Mouse (Mus musculus) embryonic facial prominence, embryonic 10.5 days (tissue): ENCODE results near the gene Dok1. TPM values are rescaled to one million over a fixed set of nuclear protein-coding genes. Genes with fewer than 3 reads are reported as not detected.

ENCODE experiments used
- DNase-seq: peaks from one replicate; pipeline ENCODE4 v3.0.0-alpha.2; 2017; ENCODE audit warnings: low spot score
- H3K27ac ChIP-seq: fragments of 300-500 bp; sonication (generic); replicated peaks from 2 replicates; pipeline ENCODE4 v1.5.1; 2016; ENCODE audit warnings: mild to moderate bottlenecking
- H3K27me3 ChIP-seq: fragments of 300-500 bp; sonication (generic); replicated peaks from 2 replicates; pipeline ENCODE4 v1.6.1; 2016; ENCODE audit warnings: low read depth, mild to moderate bottlenecking; ENCODE audit not compliant: poor library complexity, severe bottlenecking
- H3K36me3 ChIP-seq: fragments of 300-500 bp; sonication (generic); replicated peaks from 2 replicates; pipeline ENCODE4 v1.6.1; 2016; ENCODE audit warnings: mild to moderate bottlenecking, moderate library complexity
- H3K4me1 ChIP-seq: fragments of 300-500 bp; sonication (generic); 2 replicates; pipeline ENCODE4 v1.6.1; 2016
- H3K4me3 ChIP-seq: fragments of 300-500 bp; sonication (generic); 2 replicates; pipeline ENCODE4 v1.5.1; 2016; ENCODE audit warnings: mild to moderate bottlenecking, moderate library complexity
- H3K9me3 ChIP-seq: fragments of 300-500 bp; sonication (generic); 2 replicates; pipeline ENCODE4 v1.6.1; 2016; ENCODE audit warnings: mild to moderate bottlenecking
- WGBS: fragments of 180-500 bp; shearing (Covaris S2); methylation state at CpG from one replicate; pipeline ENCODE4 v1.1.7; 2016; 5-methylcytosine and 5-hydroxymethylcytosine counted together
- polyA plus RNA-seq: library from polyadenylated mRNA; unstranded; fragments of >200 nt; fragmentation: Nextera tagmentation; extraction: Ambion mirVana; gene quantifications from 2 replicates; pipeline ENCODE4 v1.2.1, GENCODE M21; 2016

Dok1 gene
- polyA plus RNA-seq, 1 experiment from 2014 or later, result 12.2 TPM

DNA sequence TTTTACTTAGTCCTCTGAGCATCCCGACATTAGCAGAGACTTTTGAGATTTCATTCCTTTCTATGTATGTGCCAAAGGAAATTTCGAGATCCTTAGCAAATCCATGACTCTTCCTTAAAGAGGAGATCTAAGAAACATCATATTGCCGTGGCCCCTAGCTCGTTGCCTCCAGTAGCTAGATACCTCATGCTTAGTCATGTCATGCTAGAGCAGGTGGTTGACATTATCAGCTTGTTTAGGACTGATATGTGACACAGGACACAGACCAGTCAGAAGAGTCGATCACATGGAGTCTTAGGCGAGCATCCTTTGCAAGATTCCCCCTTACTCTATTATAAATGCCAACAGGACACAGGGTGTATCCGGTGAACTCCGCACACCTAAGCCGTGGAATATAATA is 10.3 kb downstream of the Dok1 start:
- Histone ChIP-seq H3K9me3 (0 out of 2 replicates have a peak, but pooled peaks cover 2% of the 10 kb centered on the region), H3K4me1 (peaks cover 8% of the 10 kb centered on the region), H3K27ac (no peak overlapping the region), H3K36me3 (no peaks in the 10 kb centered on the region), H3K4me3 (no peak overlapping the region), H3K27me3 (peaks cover 23% of the 10 kb centered on the region)
- DNase-seq, result no peak
- WGBS, result 89% methylated on average over 9 of the region's 9 CpGs

DNA sequence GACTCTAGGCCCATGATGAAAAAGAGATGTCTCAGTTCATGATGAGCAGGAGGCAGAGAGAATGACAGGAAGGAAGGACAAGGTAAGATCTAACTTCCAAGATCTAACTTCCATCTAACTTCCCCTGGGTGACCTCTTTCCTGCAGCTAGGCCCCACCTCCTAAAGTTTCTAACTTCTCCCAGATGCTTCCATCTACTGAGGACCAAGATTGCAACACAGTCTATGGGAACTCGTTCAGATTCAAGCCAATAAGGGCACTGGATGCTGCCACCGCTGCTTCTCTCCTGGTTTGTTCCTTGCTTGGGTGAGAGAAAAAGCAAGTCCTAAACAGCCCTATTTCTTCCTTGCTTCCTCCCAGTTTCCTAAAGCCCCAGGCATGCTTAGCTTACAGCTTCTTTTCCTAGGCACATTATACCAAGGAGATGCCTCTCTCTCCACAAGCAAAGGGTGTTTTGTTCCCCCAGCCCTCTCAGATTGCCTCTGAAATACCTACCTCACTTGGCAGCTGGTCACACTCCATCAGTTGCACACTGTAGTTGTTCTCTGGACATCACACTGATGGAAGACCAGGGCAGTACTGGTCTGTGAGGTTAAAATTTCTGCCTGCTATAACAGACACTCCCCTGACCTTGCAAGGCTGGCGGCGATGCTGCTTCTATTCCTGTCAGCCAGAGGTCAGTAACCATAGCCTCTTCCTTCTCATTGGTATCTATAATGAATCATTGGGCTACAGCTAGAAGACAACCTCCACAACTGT is 12.3 kb downstream of the Dok1 start:
- Histone ChIP-seq H3K27ac (no peak overlapping the region), H3K36me3 (no peaks in the 10 kb centered on the region), H3K4me3 (no peak overlapping the region), H3K9me3 (0 out of 2 replicates have a peak, but pooled peaks cover 2% of the 10 kb centered on the region), H3K4me1 (no peaks in the 10 kb centered on the region), H3K27me3 (0 out of 2 replicates have a peak, but pooled peaks cover 6% of the 10 kb centered on the region)
- DNase-seq, result no peak
- WGBS, result 82% methylated on average over 4 of the region's 4 CpGs

DNA sequence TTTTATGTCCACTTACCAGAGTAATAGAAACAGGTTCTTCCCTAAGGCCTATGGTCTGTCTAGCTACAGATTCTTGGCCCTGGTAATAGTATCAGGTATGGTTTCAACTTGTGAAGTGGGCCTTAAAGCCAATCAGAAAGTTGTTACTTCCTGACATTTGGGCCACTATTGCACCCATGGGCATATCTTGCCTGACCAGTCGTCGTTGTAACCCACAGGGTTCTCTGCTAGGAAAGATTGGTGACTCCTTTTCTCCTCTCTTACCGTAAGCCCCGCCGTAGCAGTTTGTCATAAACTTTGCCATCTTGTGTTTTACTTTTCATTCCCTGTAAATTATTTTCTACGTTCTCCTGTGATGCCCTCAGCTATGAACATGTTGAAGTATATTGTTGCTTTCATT is 13.2 kb downstream of the Dok1 start:
- Histone ChIP-seq H3K9me3 (0 out of 2 replicates have a peak, but pooled peaks cover 2% of the 10 kb centered on the region), H3K4me1 (no peaks in the 10 kb centered on the region), H3K36me3 (no peaks in the 10 kb centered on the region), H3K4me3 (no peak overlapping the region), H3K27ac (no peak overlapping the region), H3K27me3 (0 out of 2 replicates have a peak, but pooled peaks cover 5% of the 10 kb centered on the region)
- WGBS, result 90% methylated on average over 6 of the region's 6 CpGs
- no peak for DNase-seq

DNA sequence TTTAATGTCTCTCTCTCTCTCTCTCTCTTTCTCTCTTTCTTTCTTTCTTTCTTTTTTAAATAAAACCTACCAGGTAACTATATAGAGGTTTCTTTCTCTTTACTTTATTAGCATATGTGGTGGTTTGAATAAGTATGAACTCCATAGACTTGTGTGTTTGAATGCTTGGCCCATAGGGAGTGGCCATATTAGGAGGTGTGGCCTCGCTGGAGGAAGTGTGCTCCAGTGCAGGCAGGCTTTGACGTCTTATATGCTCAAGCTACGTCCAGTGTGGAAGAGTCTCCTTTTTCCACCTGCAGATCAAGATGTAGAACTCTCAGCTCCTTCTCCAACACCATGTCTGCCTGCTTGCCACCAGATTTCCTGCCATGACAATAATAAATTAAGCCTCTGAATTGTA is 14.2 kb downstream of the Dok1 start:
- 71% methylated on average over 3 of the region's 3 CpGs for WGBS
- H3K36me3 ChIP-seq, result no peaks in the 10 kb centered on the region
- no peak for DNase-seq

DNA sequence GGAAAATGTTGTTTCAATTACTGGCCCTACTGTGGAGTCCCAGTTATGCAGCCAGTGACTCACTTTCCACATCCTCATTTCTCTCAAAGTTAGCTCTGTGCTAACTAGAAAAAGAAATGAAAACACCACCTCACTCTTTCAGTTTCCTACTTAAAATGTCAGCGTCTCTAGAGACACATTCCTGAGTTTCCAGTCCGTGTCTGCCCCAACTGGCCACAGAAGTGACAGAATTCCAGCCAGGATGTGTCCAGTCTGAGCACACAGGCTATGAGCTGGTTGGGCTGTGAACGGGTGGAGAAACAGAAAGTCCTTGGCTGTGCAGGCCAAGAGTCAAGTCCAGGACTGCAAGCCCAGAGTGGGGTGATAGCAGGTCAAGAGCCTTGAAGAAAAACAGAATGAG is 16.1 kb downstream of the Dok1 start:
- no peak for DNase-seq
- Histone ChIP-seq H3K27me3 (0 out of 2 replicates have a peak, but pooled peaks cover 5% of the 10 kb centered on the region), H3K36me3 (no peaks in the 10 kb centered on the region), H3K27ac (no peak overlapping the region), H3K4me3 (no peak overlapping the region), H3K9me3 (0 out of 2 replicates have a peak, but pooled peaks cover 2% of the 10 kb centered on the region), H3K4me1 (peaks cover 8% of the 10 kb centered on the region; the same call in 1 of the 2 replicates)
- 56% methylated on average over 3 of the region's 3 CpGs for WGBS

More for the DNA sequence above, 14.2 kb downstream of the Dok1 start:
- H3K27ac ChIP-seq, result no peak overlapping the region
- H3K9me3 ChIP-seq, result 0 out of 2 replicates have a peak, but pooled peaks cover 2% of the 10 kb centered on the region
- H3K27me3 ChIP-seq, result 0 out of 2 replicates have a peak, but pooled peaks cover 5% of the 10 kb centered on the region
- no peaks in the 10 kb centered on the region for H3K4me1 ChIP-seq
- no peak overlapping the region for H3K4me3 ChIP-seq

DNA sequence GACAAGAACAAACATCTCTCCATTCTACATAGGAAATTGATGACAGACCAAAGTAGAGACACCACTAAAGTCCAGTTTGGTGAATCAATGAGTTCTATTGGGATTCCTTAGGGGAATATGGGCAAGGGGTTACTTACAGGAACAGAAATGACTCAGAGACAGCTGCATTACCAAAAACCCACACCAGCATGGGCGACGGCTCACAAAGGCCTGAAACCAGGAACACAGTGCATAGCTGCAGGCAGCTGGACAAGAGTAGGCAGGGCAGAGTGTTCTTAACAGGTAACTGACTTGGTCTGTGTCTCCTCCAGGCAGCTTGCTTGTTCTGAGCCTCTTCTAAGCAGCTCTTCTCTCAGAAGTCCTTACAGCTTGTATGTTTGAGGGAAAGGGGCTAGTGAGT is 17.5 kb downstream of the Dok1 start:
- Histone ChIP-seq H3K27me3 (no peaks in the 10 kb centered on the region), H3K9me3 (0 out of 2 replicates have a peak, but pooled peaks cover 2% of the 10 kb centered on the region), H3K27ac (no peak overlapping the region), H3K4me1 (peaks cover 8% of the 10 kb centered on the region; the same call in 1 of the 2 replicates), H3K4me3 (no peak overlapping the region), H3K36me3 (no peaks in the 10 kb centered on the region)
- WGBS, result 89% methylated on average over 2 of the region's 2 CpGs
- no peak for DNase-seq

DNA sequence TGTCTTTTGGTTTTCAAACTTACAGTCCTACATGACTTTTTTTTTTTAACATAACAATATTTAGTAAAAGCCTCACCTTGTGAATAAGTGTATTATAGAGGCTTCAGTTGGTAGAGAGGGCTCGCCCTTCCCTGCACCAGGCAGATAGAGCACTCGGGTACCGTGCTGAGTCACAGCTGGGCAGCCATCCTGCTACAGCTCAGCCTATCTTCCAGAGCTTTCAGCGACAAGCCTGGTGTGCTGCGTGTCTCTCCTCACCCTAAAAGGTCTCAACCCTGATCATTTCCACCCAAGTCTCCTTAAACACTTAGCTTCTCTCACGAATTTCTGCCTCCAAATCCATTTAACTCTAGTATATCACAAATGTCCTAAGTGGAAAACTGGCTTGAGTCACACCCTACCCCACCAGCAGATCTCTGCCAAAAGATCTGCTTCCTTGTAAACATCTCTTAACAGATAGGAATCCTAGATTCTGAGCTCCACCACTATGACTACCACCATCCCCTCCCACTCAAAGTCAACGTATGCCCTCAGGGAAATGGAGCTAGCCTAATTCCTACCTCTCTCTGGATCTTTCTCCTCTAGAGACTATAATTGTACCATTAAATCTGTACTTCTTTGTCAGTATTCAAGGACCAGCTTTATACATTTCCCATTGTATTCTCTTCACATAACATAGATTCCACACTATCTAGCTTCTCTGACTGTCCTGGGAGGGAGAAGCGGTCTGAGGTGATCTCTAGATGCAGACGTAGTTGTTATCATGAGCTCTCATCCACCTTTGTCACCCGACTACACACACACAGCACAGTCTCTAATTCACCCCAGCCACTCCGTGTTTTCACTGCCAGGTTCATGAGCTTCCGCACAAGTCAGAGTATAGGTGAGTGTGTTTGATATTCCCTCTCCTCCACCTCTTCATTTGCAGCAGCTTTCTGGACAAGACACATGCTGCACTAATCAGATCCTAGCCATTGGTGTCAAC is 18.5 kb downstream of the Dok1 start:
- WGBS, result 76% methylated on average over 12 of the region's 12 CpGs
- DNase-seq, result no peak
- H3K27me3 ChIP-seq, result no peaks in the 10 kb centered on the region
- H3K9me3 ChIP-seq, result 0 out of 2 replicates have a peak, but pooled peaks cover 2% of the 10 kb centered on the region
- no peak overlapping the region for H3K4me3 ChIP-seq
- no peak overlapping the region for H3K27ac ChIP-seq
- H3K36me3 ChIP-seq, result no peaks in the 10 kb centered on the region
- peaks cover 16% of the 10 kb centered on the region; the same call in 1 of the 2 replicates for H3K4me1 ChIP-seq

DNA sequence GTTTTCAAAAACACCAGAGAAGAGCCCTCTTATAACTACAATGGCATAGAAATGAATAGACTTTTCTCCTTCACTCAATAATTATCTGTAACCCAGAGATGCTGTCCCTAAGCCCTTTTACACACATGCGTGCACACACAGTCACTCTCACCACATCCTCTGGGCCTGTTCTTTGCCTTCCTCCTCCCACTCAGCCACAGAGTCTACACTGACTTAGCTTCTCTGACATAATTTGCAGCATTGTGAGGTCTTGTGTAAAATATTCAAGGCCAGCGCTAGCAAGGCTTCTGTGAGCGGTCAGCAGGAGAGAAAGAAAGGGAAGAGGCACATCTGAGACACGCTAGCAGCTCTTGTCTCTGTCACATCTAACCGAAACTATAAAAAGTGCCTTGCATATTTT is 19.8 kb downstream of the Dok1 start:
- WGBS, result 85% methylated on average over 5 of the region's 5 CpGs
- H3K27ac ChIP-seq, result no peak overlapping the region
- no peak for DNase-seq

DNA sequence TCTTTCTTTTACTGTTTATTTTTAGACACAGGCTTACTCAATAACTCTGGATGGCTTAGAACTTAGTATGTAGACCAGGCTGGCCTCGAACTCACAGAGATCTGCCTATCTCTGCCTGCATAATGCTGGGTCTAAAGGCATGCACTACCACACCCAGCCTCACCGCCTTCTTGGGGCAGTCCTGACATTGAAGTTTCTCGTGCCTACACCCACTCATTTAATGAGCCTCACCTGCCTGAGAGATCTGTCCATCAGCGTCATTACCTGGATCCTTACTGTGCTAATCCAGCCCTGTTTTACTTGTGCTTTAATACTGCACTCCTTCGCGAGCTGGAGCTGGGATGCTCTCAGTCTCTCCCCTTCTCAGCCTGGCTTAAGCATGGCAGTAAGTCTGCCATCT is 21.5 kb downstream of the Dok1 start:
- H3K4me3 ChIP-seq, result no peak overlapping the region
- 82% methylated on average over 6 of the region's 6 CpGs for WGBS
- DNase-seq, result no peak
- H3K9me3 ChIP-seq, result no peaks in the 10 kb centered on the region
- H3K36me3 ChIP-seq, result no peaks in the 10 kb centered on the region
- H3K27me3 ChIP-seq, result no peaks in the 10 kb centered on the region
- H3K4me1 ChIP-seq, result peaks cover 17% of the 10 kb centered on the region; the same call in 1 of the 2 replicates
- H3K27ac ChIP-seq, result no peak overlapping the region

More for the DNA sequence above, 19.8 kb downstream of the Dok1 start:
- H3K27me3 ChIP-seq, result no peaks in the 10 kb centered on the region
- H3K4me1 ChIP-seq, result peaks cover 17% of the 10 kb centered on the region; the same call in 1 of the 2 replicates
- 0 out of 2 replicates have a peak, but pooled peaks cover 1% of the 10 kb centered on the region for H3K9me3 ChIP-seq
- H3K4me3 ChIP-seq, result no peak overlapping the region
- H3K36me3 ChIP-seq, result no peaks in the 10 kb centered on the region

DNA sequence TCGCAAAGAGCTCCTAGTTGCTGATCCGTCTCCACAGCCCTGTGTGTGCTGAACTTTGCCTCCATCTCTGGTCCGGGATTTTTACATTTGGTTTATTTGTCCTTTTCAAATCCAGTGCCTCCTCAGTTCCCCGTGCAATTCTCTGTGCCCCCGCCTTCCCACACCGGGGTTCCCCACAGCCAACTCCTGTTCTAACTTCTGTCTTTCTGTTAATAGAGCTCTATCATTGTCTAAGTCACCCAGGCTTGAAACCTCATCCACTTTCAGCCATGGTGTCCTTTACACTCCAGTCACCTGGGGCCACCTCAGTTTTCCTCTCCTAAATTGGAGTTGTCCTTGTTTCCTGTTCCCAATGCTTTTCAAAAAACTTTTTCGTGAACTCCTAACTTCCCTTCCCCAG is 22.0 kb downstream of the Dok1 start:
- no peak for DNase-seq

DNA sequence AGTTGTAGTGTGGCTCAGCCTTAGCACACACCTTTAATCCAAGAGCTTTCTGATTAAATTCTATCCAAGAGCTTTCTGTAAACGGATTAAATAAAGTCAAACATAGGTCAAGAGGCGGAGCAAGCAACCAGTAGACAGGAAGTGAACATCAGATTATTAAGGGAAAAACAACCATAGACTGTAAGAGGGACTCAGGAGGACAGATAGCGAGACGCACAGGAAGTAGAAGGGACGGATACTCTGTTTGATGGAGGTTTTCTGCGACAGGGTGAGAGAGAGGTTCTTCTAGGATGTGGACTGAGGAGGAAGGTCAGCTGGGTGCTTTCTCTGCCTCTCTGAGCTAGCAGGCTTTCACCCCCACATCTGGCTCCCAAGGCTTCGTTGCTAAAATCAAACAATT is 23.3 kb downstream of the Dok1 start:
- 68% methylated on average over 7 of the region's 7 CpGs for WGBS
- Histone ChIP-seq H3K27ac (no peak overlapping the region), H3K9me3 (no peaks in the 10 kb centered on the region), H3K4me3 (no peak overlapping the region), H3K36me3 (no peaks in the 10 kb centered on the region), H3K4me1 (peaks cover 22% of the 10 kb centered on the region), H3K27me3 (no peaks in the 10 kb centered on the region)
- no peak for DNase-seq

More for the DNA sequence above, 22.0 kb downstream of the Dok1 start:
- H3K27me3 ChIP-seq, result no peaks in the 10 kb centered on the region
- peaks cover 17% of the 10 kb centered on the region; the same call in 1 of the 2 replicates for H3K4me1 ChIP-seq
- H3K27ac ChIP-seq, result no peak overlapping the region
- no peak overlapping the region for H3K4me3 ChIP-seq
- WGBS, result 85% methylated on average over 7 of the region's 7 CpGs
- no peaks in the 10 kb centered on the region for H3K9me3 ChIP-seq
- H3K36me3 ChIP-seq, result no peaks in the 10 kb centered on the region

DNA sequence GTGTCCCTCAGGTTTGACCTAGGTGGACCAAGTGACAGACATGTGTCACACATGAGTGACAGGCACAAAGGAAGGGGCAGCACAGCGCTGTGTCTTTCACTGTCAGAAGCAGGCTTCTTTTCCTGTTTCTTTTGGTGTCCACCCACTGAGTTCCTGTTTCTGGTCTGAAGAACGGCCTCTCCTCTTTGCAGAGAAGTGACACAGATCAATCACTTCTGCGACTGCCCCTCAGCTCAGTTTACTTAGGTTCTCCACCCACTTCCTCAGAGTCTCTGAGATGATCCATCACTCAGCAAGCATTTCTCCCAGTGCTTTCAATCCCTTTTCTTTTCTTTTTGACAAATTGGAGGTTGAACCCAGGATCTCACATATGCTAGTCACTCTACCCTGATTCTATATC is 24.6 kb downstream of the Dok1 start:
- Histone ChIP-seq H3K27me3 (no peaks in the 10 kb centered on the region), H3K27ac (no peak overlapping the region), H3K9me3 (no peaks in the 10 kb centered on the region), H3K36me3 (no peaks in the 10 kb centered on the region), H3K4me3 (no peak overlapping the region), H3K4me1 (peaks cover 29% of the 10 kb centered on the region)
- WGBS, result 65% methylated on average over 3 of the region's 3 CpGs
- no peak for DNase-seq
